8 mouse cellular contexts compared by ENCODE assay signal in genomic region chr6:113075261-113075660, GRCm38 (mm10). TPM values are rescaled to one million over a fixed set of nuclear protein-coding genes. Genes with fewer than 3 reads are reported as not detected.
DNase-seq lines count a peak whose midpoint lies in the region; ATAC-seq lines count a peak whose summit lies in the region.

No protein-coding gene starts in this region.

- peaks cover 44% of the 10 kb centered on the region for H3K4me1 ChIP-seq in megakaryocyte, embryonic 14.5 days
- H3K4me1 ChIP-seq in embryonic facial prominence, embryonic 11.5 days (ENCODE audit: control insufficient read depth, insufficient read depth, low read length): no peaks in the 10 kb centered on the region; the same call in 1 of the 2 replicates
- peaks cover 28% of the 10 kb centered on the region for H3K4me1 ChIP-seq in limb, embryonic 10.5 days
- peaks cover 8% of the 10 kb centered on the region for H3K4me1 ChIP-seq in stomach, embryonic 15.5 days

- H3K4me2 ChIP-seq in embryonic facial prominence, embryonic 11.5 days (ENCODE audit: low read depth, low read length): peak overlapping the region; percentile 62
- peak overlapping the region; percentile 60 for H3K4me2 ChIP-seq in stomach, embryonic 15.5 days

- H3K9me3 ChIP-seq in megakaryocyte, embryonic 14.5 days: no peaks in the 10 kb centered on the region
- H3K9me3 ChIP-seq in embryonic facial prominence, embryonic 11.5 days (replicated peaks; ENCODE audit: control insufficient read depth, low read length): no peaks in the 10 kb centered on the region
- H3K9me3 ChIP-seq in limb, embryonic 10.5 days (replicated peaks): no peaks in the 10 kb centered on the region
- no peaks in the 10 kb centered on the region for H3K9me3 ChIP-seq in stomach, embryonic 15.5 days

- WGBS in embryonic facial prominence, embryonic 11.5 days: 27% methylated on average over 3 of the region's 3 CpGs
- WGBS in limb, embryonic 10.5 days: 39% methylated on average over 3 of the region's 3 CpGs
- 16% methylated on average over 3 of the region's 3 CpGs for WGBS in stomach, embryonic 15.5 days

- ATAC-seq in megakaryocyte, adult 5-6 weeks (ENCODE audit: poor library complexity, severe bottlenecking): no peak
- ATAC-seq in embryonic facial prominence, embryonic 11.5 days (replicated peaks; ENCODE audit: insufficient number of reproducible peaks, low FRiP score, low TSS enrichment, low read depth): no peak
- no peak for ATAC-seq in stomach, embryonic 15.5 days (ENCODE audit: insufficient read depth, low FRiP score, low read depth)

- H3K36me3 ChIP-seq in megakaryocyte, embryonic 14.5 days (replicated peaks; ENCODE audit: low read length): peaks cover 36% of the 10 kb centered on the region
- H3K36me3 ChIP-seq in embryonic facial prominence, embryonic 11.5 days (replicated peaks; ENCODE audit: control insufficient read depth, insufficient read depth, low read depth, low read length): no peaks in the 10 kb centered on the region; the same call in 1 of the 2 replicates
- peaks cover 18% of the 10 kb centered on the region for H3K36me3 ChIP-seq in limb, embryonic 10.5 days
- H3K36me3 ChIP-seq in stomach, embryonic 15.5 days: no peaks in the 10 kb centered on the region

- no peaks in the 10 kb centered on the region for H3K27me3 ChIP-seq in megakaryocyte, embryonic 14.5 days (replicated peaks)
- no peaks in the 10 kb centered on the region for H3K27me3 ChIP-seq in embryonic facial prominence, embryonic 11.5 days (ENCODE audit: control insufficient read depth, insufficient read depth, low read length)
- H3K27me3 ChIP-seq in limb, embryonic 10.5 days (ENCODE audit: low read depth, poor library complexity, severe bottlenecking): no peaks in the 10 kb centered on the region
- no peaks in the 10 kb centered on the region for H3K27me3 ChIP-seq in stomach, embryonic 15.5 days (replicated peaks)

- no peak for DNase-seq in embryonic facial prominence, embryonic 11.5 days (ENCODE audit: low spot score)
- no peak for DNase-seq in limb, embryonic 10.5 days (ENCODE audit: low spot score)
- no peak for DNase-seq in thymus, postnatal 25 days
- DNase-seq in right cerebral cortex, postnatal 25 days: no peak
- no peak for DNase-seq in spleen, postnatal 14 days (ENCODE audit: low spot score in 2 of 2)

- peak overlapping the region; percentile 99 for H3K4me3 ChIP-seq in megakaryocyte, embryonic 14.5 days (replicated peaks)
- H3K4me3 ChIP-seq in embryonic facial prominence, embryonic 11.5 days (ENCODE audit: low read depth, low read length): peak overlapping the region; percentile 95
- H3K4me3 ChIP-seq in limb, embryonic 10.5 days: peak overlapping the region; percentile 94
- H3K4me3 ChIP-seq in stomach, embryonic 15.5 days (replicated peaks): peak overlapping the region; percentile 79

- H3K27ac ChIP-seq in embryonic facial prominence, embryonic 11.5 days (replicated peaks; ENCODE audit: low read depth, low read length): peak overlapping the region; percentile 100; the same call in 1 of the 2 replicates
- H3K27ac ChIP-seq in limb, embryonic 10.5 days: peak overlapping the region; percentile 99
- peak overlapping the region; percentile 100 for H3K27ac ChIP-seq in stomach, embryonic 15.5 days

- H3K9ac ChIP-seq in embryonic facial prominence, embryonic 11.5 days (replicated peaks; ENCODE audit: low read length): peak overlapping the region; percentile 100
- peak overlapping the region; percentile 53; the same call in 1 of the 2 replicates for H3K9ac ChIP-seq in stomach, embryonic 15.5 days

RNA-seq across cellular contexts. Expression of gene Setd5, which starts 1.9 kb away (rescaled TPM):
- polyA plus RNA-seq in megakaryocyte, embryonic 14.5 days (2012; ENCODE audit: insufficient read depth, low replicate concordance): 5.5 and 15.2 TPM in 2 replicates
- 81.1 and 84.2 TPM in 2 replicates for total RNA-seq in megakaryocyte, adult 5-6 weeks (2015)
- total RNA-seq in megakaryocyte, adult 5-6 weeks (2017): 46.1 and 63.6 TPM in 2 replicates
- 76.3 and 83.8 TPM in 2 replicates for polyA plus RNA-seq in embryonic facial prominence, embryonic 11.5 days (2014; fragmentation: Nextera tagmentation; extraction: Ambion mirVana)
- polyA plus RNA-seq in limb, embryonic 10.5 days (2016; fragmentation: Nextera tagmentation; extraction: Ambion mirVana): 86.2 and 92.0 TPM in 2 replicates
- 70.3 and 72.2 TPM in 2 replicates for polyA plus RNA-seq in stomach, embryonic 15.5 days (2015; fragmentation: Nextera tagmentation; extraction: Ambion mirVana)

RNA-seq across cellular contexts. Expression of gene Thumpd3, which starts 29.2 kb away (rescaled TPM):
- polyA plus RNA-seq in megakaryocyte, embryonic 14.5 days (2012; ENCODE audit: insufficient read depth, low replicate concordance): 5.0 TPM in 1 of 2 replicates, not detected in the other
- 50.0 and 50.4 TPM in 2 replicates for total RNA-seq in megakaryocyte, adult 5-6 weeks (2015)
- 40.8 and 48.5 TPM in 2 replicates for total RNA-seq in megakaryocyte, adult 5-6 weeks (2017)
- 51.6 and 52.4 TPM in 2 replicates for polyA plus RNA-seq in embryonic facial prominence, embryonic 11.5 days (2014; fragmentation: Nextera tagmentation; extraction: Ambion mirVana)
- 59.5 and 66.5 TPM in 2 replicates for polyA plus RNA-seq in limb, embryonic 10.5 days (2016; fragmentation: Nextera tagmentation; extraction: Ambion mirVana)
- polyA plus RNA-seq in stomach, embryonic 15.5 days (2015; fragmentation: Nextera tagmentation; extraction: Ambion mirVana): 52.1 and 52.3 TPM in 2 replicates
